Mouse (Mus musculus): ENCODE measurements around the gene Szrd1. TPM values are rescaled to one million over a fixed set of nuclear protein-coding genes. Genes with fewer than 3 reads are reported as not detected.
A peak's percentile ranks its signal among the peaks of the same experiment; 100 is the strongest.

The Szrd1 gene
- polyA plus RNA-seq, 1 experiment from 2014 or later: 44.2 TPM

DNA sequence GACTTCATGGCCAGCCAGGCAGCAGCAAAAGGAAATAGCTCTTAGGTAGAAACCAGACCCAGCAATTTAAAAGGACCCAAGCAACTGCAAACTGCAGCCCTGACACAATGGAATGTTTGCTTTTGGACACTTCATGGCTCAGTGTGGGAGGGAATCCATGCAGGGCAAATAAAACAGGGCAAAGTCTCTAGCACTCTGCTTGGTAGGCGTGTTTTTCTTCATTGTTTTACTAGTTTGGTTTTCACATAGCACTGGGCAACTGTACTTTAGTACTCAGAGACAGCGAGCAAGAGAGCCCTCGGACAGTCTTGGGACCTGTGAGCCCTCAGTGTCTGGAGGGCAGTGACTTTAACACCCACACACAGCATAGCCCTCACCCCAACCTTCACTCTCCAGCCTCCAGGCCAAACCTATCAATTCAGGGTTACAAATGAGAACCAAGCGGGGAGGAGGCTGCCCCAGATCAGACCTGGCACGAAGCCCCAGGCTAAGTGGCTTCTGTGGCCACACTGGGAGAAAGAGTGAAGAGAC, 8.0 kb downstream of the Szrd1 start:
- no peaks in the 10 kb centered on the region for H3K9me3 ChIP-seq
- peaks cover 4% of the 10 kb centered on the region; the same call in 1 of the 2 replicates for H3K36me3 ChIP-seq
- WGBS: 44% methylated on average over 5 of the region's 5 CpGs
- H3K27me3 ChIP-seq: no peaks in the 10 kb centered on the region
- H3K4me2 ChIP-seq (replicated peaks): peak overlapping the region; percentile 35
- no peak overlapping the region for H3K9ac ChIP-seq
- H3K4me1 ChIP-seq: peaks cover 67% of the 10 kb centered on the region
- H3K27ac ChIP-seq: peak overlapping the region; percentile 68
- H3K4me3 ChIP-seq: no peak overlapping the region
- ATAC-seq (ENCODE audit: low FRiP score, low read depth): peak; percentile 30; the same call in 1 of the 2 replicates

DNA sequence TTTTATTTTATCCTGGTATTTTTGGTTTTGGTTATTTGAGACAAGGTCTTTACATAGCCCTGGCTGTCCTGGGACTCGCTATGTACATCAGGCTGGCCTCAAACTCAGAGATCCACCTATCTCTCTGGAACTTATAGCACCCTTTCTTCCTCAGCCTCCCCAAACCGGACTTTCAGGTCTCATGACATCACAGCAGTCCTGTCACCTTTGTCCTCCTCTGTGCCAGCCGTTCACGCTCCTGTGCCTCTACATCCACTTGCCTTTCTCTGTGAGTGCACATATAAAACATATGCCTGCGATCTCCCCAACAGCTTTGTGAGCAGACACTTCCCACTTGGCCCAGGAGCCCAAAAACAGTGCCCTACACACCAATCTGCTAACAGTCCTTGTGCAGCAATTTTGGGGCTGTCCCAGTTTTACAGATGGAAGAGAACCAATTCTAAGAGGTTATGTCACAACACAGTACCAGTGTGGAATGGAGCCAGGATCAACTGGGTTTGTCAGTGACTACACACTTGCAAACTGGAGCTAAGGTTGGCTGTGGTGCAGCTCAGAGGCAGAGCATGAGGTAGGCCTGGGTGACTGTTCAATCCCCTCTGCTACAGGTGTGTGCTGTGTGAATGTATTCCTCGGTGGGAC, 8.8 kb downstream of the Szrd1 start:
- Histone ChIP-seq H3K4me1 (peaks cover 59% of the 10 kb centered on the region), H3K9me3 (no peaks in the 10 kb centered on the region), H3K4me2 (replicated peaks) (0 out of 2 replicates have a peak overlapping the region, but pooled peaks have one; percentile 35), H3K9ac (no peak overlapping the region), H3K27ac (peak overlapping the region; percentile 68), H3K4me3 (no peak overlapping the region), H3K36me3 (peaks cover 9% of the 10 kb centered on the region; the same call in 1 of the 2 replicates), H3K27me3 (no peaks in the 10 kb centered on the region)
- ATAC-seq (ENCODE audit: low FRiP score, low read depth): no peak
- 77% methylated on average over 6 of the region's 6 CpGs for WGBS

DNA sequence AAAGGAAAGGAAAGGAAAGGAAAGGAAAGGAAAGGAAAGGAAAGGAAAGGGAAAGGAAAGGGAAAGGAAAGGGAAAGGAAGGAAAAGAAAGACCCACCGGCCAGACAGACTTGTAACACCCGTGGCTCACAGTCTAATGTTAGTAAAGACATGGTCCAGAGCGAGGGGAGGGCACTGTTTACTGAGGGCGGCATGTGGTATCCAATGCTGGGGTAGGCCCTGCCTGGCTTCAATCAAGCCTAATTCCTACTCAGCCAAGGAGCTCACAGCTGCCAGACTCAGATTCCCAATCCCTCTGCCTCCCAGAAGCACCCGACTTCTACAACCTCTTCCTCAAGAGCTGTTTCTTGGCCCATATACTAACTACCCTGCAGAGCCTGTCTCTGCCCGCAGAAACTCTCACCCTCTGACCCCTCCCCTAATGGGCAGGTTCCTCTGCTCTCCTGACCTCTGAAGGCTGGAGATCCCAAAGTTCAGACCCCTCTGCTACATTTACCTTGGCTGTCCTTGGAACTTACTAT, 10.3 kb downstream of the Szrd1 start:
- Histone ChIP-seq H3K27ac (no peak overlapping the region), H3K9me3 (no peaks in the 10 kb centered on the region), H3K4me3 (no peak overlapping the region), H3K4me2 (replicated peaks) (no peak overlapping the region), H3K27me3 (no peaks in the 10 kb centered on the region), H3K36me3 (peaks cover 9% of the 10 kb centered on the region; the same call in 1 of the 2 replicates), H3K4me1 (peaks cover 47% of the 10 kb centered on the region), H3K9ac (no peak overlapping the region)
- ATAC-seq (ENCODE audit: low FRiP score, low read depth): 0 out of 2 replicates have a peak, but pooled peaks have one; percentile 30
- WGBS: 39% methylated on average over 6 of the region's 6 CpGs

DNA sequence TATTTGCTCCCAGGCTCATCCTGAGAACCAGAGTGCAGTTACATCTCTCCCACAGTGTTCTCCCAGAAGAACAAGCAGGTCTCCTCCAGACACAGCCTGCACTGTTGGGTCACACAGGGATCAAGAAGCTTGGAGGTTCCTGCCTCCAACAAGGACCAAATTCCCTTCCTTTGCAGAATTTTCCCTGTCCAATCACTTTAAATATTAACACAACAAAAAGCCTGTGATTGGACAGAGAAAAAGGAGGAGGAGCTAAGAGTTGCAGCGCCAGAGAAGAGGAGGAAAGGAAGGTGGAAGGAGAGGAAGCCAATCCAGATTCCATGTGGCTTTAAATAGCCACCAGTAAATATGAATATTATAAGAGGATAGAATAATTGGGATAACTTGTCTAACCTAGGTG, 16.5 kb downstream of the Szrd1 start:
- no peak overlapping the region for H3K4me2 ChIP-seq (replicated peaks)
- no peaks in the 10 kb centered on the region for H3K9me3 ChIP-seq

DNA sequence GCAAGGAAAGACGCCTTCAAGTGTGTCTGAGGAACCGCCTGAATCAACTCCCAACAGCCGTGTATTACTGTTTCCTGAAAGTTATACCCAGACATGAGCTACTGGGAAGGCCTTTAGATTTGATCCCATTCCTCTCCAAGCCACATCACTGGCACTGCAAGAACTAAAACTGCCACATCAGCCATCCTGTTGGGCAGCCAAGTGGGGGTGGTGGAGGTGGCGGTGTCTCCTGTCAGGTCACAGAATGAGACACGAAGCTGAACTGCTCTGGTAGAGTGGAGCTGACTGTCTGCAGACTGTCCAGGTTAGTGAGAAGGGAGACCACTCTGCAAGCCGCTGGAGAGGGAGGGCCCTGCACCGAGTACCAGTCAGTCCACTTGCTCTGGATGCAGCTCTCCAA, 16.9 kb downstream of the Szrd1 start:
- no peak overlapping the region for H3K4me3 ChIP-seq
- H3K4me1 ChIP-seq: peaks cover 12% of the 10 kb centered on the region
- no peak overlapping the region for H3K4me2 ChIP-seq (replicated peaks)
- WGBS: 80% methylated on average over 7 of the region's 7 CpGs
- H3K36me3 ChIP-seq: peaks cover 22% of the 10 kb centered on the region
- no peak for ATAC-seq (ENCODE audit: low FRiP score, low read depth)
- no peaks in the 10 kb centered on the region for H3K9me3 ChIP-seq
- no peak overlapping the region for H3K9ac ChIP-seq
- no peak overlapping the region; the same call in 1 of the 2 replicates for H3K27ac ChIP-seq
- no peaks in the 10 kb centered on the region for H3K27me3 ChIP-seq

More for the DNA sequence above, 16.5 kb downstream of the Szrd1 start:
- H3K9ac ChIP-seq: no peak overlapping the region
- peaks cover 18% of the 10 kb centered on the region for H3K36me3 ChIP-seq
- peaks cover 12% of the 10 kb centered on the region for H3K4me1 ChIP-seq
- no peak overlapping the region for H3K4me3 ChIP-seq
- WGBS: 29% methylated on average over 1 of the region's 1 CpGs
- H3K27me3 ChIP-seq: no peaks in the 10 kb centered on the region
- no peak overlapping the region; the same call in 1 of the 2 replicates for H3K27ac ChIP-seq
- no peak for ATAC-seq (ENCODE audit: low FRiP score, low read depth)

DNA sequence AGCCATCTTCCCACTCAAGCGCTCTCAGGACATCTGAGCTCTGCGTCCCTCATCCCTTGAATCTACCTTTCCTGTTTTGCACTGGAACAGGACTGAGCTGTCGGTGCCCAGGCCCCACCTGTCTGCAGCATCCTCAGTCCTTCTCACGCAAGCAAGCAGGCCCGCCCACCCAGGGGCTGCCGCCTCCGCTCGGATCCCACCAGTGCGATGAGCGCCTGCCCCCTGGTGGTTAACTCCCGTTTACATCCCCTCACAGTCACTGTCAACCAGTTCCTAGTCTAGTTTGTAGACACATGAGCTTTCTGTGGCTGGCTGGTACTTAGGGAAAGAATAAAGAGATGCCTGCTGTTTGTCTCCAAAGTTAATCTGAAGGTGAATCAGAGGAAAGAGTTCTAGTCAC, 18.9 kb downstream of the Szrd1 start:
- Histone ChIP-seq H3K4me1 (peaks cover 10% of the 10 kb centered on the region), H3K9ac (no peak overlapping the region), H3K4me2 (replicated peaks) (no peak overlapping the region), H3K4me3 (no peak overlapping the region), H3K9me3 (no peaks in the 10 kb centered on the region), H3K36me3 (peaks cover 37% of the 10 kb centered on the region), H3K27me3 (no peaks in the 10 kb centered on the region), H3K27ac (no peak overlapping the region)
- ATAC-seq (ENCODE audit: low FRiP score, low read depth): peak; percentile 55; the same call in 1 of the 2 replicates
- WGBS: 29% methylated on average over 11 of the region's 11 CpGs

DNA sequence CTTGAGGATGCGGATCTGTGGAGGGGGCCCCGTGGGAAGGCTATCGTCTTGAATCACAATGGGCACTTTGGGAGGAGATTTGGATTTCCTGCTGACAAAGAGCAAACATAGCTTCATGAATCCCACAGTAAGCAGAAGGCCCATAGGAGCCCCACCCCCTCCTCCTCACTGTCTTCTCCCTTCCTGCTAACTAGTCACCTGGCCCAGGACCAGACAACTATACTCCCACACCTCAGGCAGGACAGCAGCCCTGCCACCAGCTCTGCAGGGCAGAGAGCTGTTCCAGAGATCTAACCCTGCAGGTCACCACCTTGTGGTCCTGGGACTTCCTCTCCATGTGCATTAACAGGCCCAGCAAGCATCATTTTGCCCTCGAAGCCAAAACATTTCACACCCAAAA, 20.9 kb downstream of the Szrd1 start:
- H3K9ac ChIP-seq: no peak overlapping the region
- H3K4me2 ChIP-seq (replicated peaks): no peak overlapping the region
- peaks cover 7% of the 10 kb centered on the region for H3K4me1 ChIP-seq
- peaks cover 55% of the 10 kb centered on the region for H3K36me3 ChIP-seq
- H3K9me3 ChIP-seq: no peaks in the 10 kb centered on the region
- no peaks in the 10 kb centered on the region for H3K27me3 ChIP-seq
- no peak overlapping the region for H3K27ac ChIP-seq
- WGBS: 82% methylated on average over 4 of the region's 4 CpGs
- no peak for ATAC-seq (ENCODE audit: low FRiP score, low read depth)
- H3K4me3 ChIP-seq: no peak overlapping the region

DNA sequence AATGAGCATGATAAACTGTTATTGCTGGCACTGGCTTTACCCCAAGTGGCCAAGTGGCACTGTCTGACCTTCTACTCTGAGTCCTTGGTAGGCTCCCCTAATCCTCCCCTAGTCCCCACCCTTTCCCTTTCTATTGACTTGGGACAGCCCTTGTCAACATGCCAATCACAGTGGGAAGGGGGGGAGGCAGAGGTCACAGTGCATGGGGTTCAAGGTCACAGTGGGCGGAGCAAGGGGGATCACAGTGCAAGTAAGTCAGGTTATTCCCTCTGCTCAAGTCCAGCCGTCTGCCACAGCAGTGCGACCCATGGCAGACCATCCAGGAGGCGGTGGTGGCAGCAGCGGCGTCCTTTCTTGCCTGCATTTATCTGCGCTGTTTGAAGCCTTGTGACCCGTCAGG, 24.2 kb downstream of the Szrd1 start:
- Histone ChIP-seq H3K4me3 (no peak overlapping the region), H3K9me3 (peaks cover 4% of the 10 kb centered on the region; the same call in 1 of the 2 replicates), H3K27me3 (no peaks in the 10 kb centered on the region), H3K4me2 (replicated peaks) (no peak overlapping the region), H3K27ac (no peak overlapping the region), H3K9ac (no peak overlapping the region), H3K36me3 (peaks cover 81% of the 10 kb centered on the region), H3K4me1 (0 out of 2 replicates have a peak, but pooled peaks cover under 1% of the 10 kb centered on the region)
- 94% methylated on average over 8 of the region's 8 CpGs for WGBS
- ATAC-seq (ENCODE audit: low FRiP score, low read depth): no peak

DNA sequence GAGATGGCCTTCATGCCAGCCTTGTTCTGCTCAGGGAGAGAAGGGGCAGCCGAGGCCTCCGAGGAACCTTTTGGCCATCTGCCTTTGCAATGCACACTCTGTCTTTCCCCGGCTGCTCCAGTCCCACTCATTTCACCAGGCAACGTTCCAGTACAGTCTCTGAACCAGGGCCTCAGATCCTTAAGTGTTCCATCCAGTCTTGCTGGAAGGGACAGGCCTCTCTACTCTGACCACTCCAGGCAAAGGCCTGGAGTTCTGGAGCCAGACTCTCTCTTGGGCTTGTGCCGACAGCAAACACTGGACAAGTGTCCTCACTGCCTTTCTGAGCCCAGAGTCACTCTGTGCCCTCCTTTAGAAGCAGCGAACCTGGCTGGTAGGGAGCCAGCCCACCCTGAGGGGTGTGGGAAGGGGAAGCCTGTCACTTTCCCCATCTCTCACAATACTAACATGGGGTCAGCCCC, 25.0 kb downstream of the Szrd1 start:
- H3K4me2 ChIP-seq (replicated peaks): no peak overlapping the region
- H3K27me3 ChIP-seq: no peaks in the 10 kb centered on the region
- no peak overlapping the region for H3K9ac ChIP-seq
- ATAC-seq (ENCODE audit: low FRiP score, low read depth): no peak
- H3K9me3 ChIP-seq: peaks cover 6% of the 10 kb centered on the region; the same call in 1 of the 2 replicates
- H3K36me3 ChIP-seq: peaks cover 88% of the 10 kb centered on the region
- H3K4me1 ChIP-seq: no peaks in the 10 kb centered on the region
- 87% methylated on average over 6 of the region's 6 CpGs for whole genome bisulfite sequencing
- no peak overlapping the region for H3K27ac ChIP-seq
- H3K4me3 ChIP-seq: no peak overlapping the region

DNA sequence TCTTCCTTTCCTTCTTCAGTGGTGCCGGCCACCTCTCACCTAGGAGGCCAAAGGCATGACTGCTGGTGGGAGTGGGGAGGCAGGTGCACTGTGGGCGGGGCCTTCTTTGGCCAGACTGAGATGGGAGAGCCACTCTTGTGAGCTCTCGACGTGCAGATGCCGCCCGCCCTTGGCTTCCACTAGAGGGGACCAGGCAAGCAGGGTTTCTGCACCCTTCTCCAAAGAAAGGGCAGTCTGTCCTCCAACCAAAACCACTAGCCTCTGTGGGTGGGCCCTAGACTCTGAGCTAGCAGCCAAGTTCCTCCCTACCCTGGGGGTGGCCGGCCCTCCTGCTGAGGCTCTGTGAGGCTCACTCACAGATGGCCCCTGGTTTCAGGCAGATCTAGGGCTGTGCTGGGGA, 25.7 kb downstream of the Szrd1 start:
- WGBS: 78% methylated on average over 7 of the region's 7 CpGs
- Histone ChIP-seq H3K9ac (no peak overlapping the region), H3K4me2 (replicated peaks) (no peak overlapping the region), H3K4me1 (no peaks in the 10 kb centered on the region), H3K4me3 (no peak overlapping the region), H3K27ac (no peak overlapping the region), H3K36me3 (peaks cover 88% of the 10 kb centered on the region), H3K9me3 (peaks cover 6% of the 10 kb centered on the region; the same call in 1 of the 2 replicates), H3K27me3 (no peaks in the 10 kb centered on the region)
- ATAC-seq (ENCODE audit: low FRiP score, low read depth): peak; percentile 49; the same call in 1 of the 2 replicates

DNA sequence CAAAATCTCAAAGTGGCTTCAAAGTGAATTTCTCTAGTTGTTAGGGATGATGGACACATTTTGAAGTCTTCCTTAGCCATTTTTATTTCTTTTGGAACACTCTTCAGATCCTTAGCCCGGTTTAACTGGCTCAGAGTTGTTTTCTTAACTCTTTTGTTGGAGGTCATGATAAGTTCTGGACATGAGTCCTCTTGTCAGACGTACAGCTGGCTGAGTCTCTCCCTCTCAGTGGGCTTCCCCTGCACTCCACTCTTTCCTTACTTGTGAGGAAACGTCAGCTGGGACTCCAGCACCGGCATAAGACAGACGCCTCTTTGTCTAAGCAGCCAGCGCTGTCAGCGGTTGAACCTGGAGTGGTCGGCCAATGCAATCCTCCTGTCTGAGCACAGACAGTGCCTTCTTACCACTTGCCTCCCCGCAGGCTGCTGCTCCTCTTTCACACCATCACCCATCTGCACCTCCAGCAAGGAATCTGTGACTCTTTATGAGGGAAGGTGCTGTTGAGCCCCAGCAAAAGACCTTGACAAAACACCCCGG, 31.3 kb downstream of the Szrd1 start:
- ATAC-seq (ENCODE audit: low FRiP score, low read depth): no peak
- H3K27me3 ChIP-seq: no peaks in the 10 kb centered on the region
- peaks cover 6% of the 10 kb centered on the region; the same call in 1 of the 2 replicates for H3K9me3 ChIP-seq
- peak overlapping the region; percentile 53; the same call in 1 of the 2 replicates for H3K27ac ChIP-seq
- no peaks in the 10 kb centered on the region for H3K4me1 ChIP-seq
- H3K9ac ChIP-seq: no peak overlapping the region
- H3K4me2 ChIP-seq (replicated peaks): no peak overlapping the region
- no peak overlapping the region for H3K4me3 ChIP-seq
- H3K36me3 ChIP-seq: peaks cover 36% of the 10 kb centered on the region
- 51% methylated on average over 10 of the region's 10 CpGs for WGBS

DNA sequence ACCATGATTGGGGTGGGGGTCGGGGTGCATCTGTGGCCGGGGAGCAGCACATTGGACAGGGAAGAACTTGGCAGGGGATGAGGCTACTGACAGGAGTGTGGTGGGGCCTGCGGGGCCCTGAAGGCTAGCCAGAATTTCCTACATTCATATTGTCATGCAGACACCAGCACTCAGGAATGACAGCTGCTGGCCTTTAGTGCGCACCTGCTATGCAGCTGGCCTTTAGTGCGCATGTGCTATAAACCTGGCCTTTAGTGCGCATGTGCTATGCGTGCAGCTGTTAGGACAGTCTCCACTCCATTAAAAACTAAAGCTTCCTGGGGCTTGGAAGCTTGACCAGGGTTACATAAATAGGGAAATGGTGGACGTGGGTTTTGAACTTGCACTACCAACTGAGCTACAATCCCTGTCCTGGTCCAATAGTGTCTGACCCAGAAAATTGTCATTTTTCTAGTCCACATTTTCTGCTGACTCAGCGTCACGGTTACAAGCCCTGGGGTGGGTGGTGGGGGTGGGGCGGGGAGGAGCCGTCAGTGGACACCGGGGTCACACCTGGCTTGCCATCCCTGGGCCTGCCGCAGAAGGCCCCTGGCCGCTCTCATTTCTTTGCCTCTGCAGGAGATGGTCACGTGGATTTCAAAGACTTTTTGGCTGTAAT, 32.9 kb downstream of the Szrd1 start:
- no peak overlapping the region for H3K4me2 ChIP-seq (replicated peaks)
- H3K4me1 ChIP-seq: no peaks in the 10 kb centered on the region
- peaks cover 9% of the 10 kb centered on the region; the same call in 1 of the 2 replicates for H3K9me3 ChIP-seq
- ATAC-seq (ENCODE audit: low FRiP score, low read depth): no peak
- no peaks in the 10 kb centered on the region for H3K27me3 ChIP-seq
- H3K4me3 ChIP-seq: no peak overlapping the region
- peaks cover 20% of the 10 kb centered on the region for H3K36me3 ChIP-seq
- H3K27ac ChIP-seq: no peak overlapping the region
- 77% methylated on average over 16 of the region's 16 CpGs for WGBS
- H3K9ac ChIP-seq: no peak overlapping the region

All from limb, embryonic 13.5 days (tissue).